In genomic region chr15:102316263-102316662, GRCm38 (mm10) we compare ENCODE assay signal across 1 mouse cellular context.
A peak's percentile ranks its signal among the peaks of the same experiment; 100 is the strongest.
TF ChIP-seq lines count a peak whose summit lies in the region.

No protein-coding gene starts in this region.

TF ChIP-seq in MEL, 35 proteins besides CTCF, POLR2A, EP300 and RAD21:
- peak; percentile 91 for TF ChIP-seq SMC3 (IDR thresholded peaks at IDR 0.05; ENCODE audit: low read depth, low read length)
- TF ChIP-seq ZC3H11A (IDR thresholded peaks at IDR 0.05; ENCODE audit: low read depth, low read length): peak; percentile 58
- no peak for TF ChIP-seq MYC (IDR thresholded peaks at IDR 0.05; ENCODE audit: low read depth, low read length)
TF ChIP-seq in MEL: peak in this region for 2.
